Mouse (Mus musculus) G1E-ER4 (cell line): ENCODE data around the gene Patl2. TPM values are rescaled to one million over a fixed set of nuclear protein-coding genes. Genes with fewer than 3 reads are reported as not detected.

ENCODE experiments used
- GATA1 ChIP-seq: IDR thresholded peaks from one replicate; pipeline ENCODE4 v1.8.0; 2012; ENCODE audit warnings: low read length, inconsistent platforms
- polyA plus RNA-seq: library from polyadenylated mRNA; stranded (reverse); fragments of >175 nt; gene quantifications from 2 replicates; pipeline ENCODE4 v1.2.3, GENCODE M21; 2012

The Patl2 gene
- polyA plus RNA-seq, 1 experiment: 0.10 TPM

GRCm38 (mm10) chr2:122154479-122154878 lies 31.5 kb downstream of the Patl2 start:
- no peak for TF ChIP-seq GATA1

- no peak for TF ChIP-seq GATA1
Observed at GRCm38 (mm10) chr2:122153681-122154365, 32.2 kb downstream of the Patl2 start.

GRCm38 (mm10) chr2:122152850-122153249 lies 33.1 kb downstream of the Patl2 start:
- TF ChIP-seq GATA1: no peak

GRCm38 (mm10) chr2:122151221-122151620 lies 34.8 kb downstream of the Patl2 start:
- TF ChIP-seq GATA1: no peak

- TF ChIP-seq GATA1: no peak
Observed at GRCm38 (mm10) chr2:122149716-122150115, 36.3 kb downstream of the Patl2 start.

- TF ChIP-seq GATA1: no peak
Observed at GRCm38 (mm10) chr2:122149316-122149715, 36.7 kb downstream of the Patl2 start.

GRCm38 (mm10) chr2:122148242-122148917 lies 37.6 kb downstream of the Patl2 start:
- TF ChIP-seq GATA1: no peak

GRCm38 (mm10) chr2:122147508-122148241 lies 38.3 kb downstream of the Patl2 start, which contains the start of gene B2m:
Gene B2m, plus strand, starts transcription at chr2:122147686.
- TF ChIP-seq GATA1: no peak

- no peak for TF ChIP-seq GATA1
Observed at GRCm38 (mm10) chr2:122146687-122147086, 39.3 kb downstream of the Patl2 start.

- TF ChIP-seq GATA1: no peak
Observed at GRCm38 (mm10) chr2:122145756-122146155, 40.2 kb downstream of the Patl2 start.

- no peak for TF ChIP-seq GATA1
Observed at GRCm38 (mm10) chr2:122143111-122143510, 42.9 kb downstream of the Patl2 start.

GRCm38 (mm10) chr2:122141332-122141967 lies 44.5 kb downstream of the Patl2 start:
- no peak for TF ChIP-seq GATA1

- no peak for TF ChIP-seq GATA1
Observed at GRCm38 (mm10) chr2:122140815-122141214, 45.2 kb downstream of the Patl2 start.

GRCm38 (mm10) chr2:122137839-122138465 lies 48.0 kb downstream of the Patl2 start:
- TF ChIP-seq GATA1: no peak

- no peak for TF ChIP-seq GATA1
Observed at GRCm38 (mm10) chr2:122132618-122133017, 53.4 kb downstream of the Patl2 start.
